Mouse (Mus musculus) stomach, postnatal 0 days (tissue): ENCODE data around the gene Zfp592. TPM values are rescaled to one million over a fixed set of nuclear protein-coding genes. Genes with fewer than 3 reads are reported as not detected.

Source experiments
- ATAC-seq: fragments of 200-750 bp; cut with Nextera tagmentation; 2 replicates; pipeline ENCODE4 v1.8.0; 2017; ENCODE audit not compliant: low FRiP score, low TSS enrichment
- DNase-seq: peaks from one replicate; pipeline ENCODE4 v3.0.0-alpha.2; 2016; ENCODE audit warnings: low spot score
- H3K27ac ChIP-seq: fragments of 300-500 bp; sonication (generic); replicated peaks from 2 replicates; pipeline ENCODE4 v1.5.1; 2014; ENCODE audit warnings: mild to moderate bottlenecking, control low read depth
- H3K27me3 ChIP-seq: fragments of 300-500 bp; sonication (generic); 2 replicates; pipeline ENCODE4 v1.6.1; 2014; ENCODE audit warnings: low read length; ENCODE audit not compliant: control insufficient read depth, insufficient read depth
- H3K36me3 ChIP-seq: fragments of 300-500 bp; sonication (generic); 2 replicates; pipeline ENCODE4 v1.6.1; 2014; ENCODE audit warnings: low read length, mixed read lengths; ENCODE audit not compliant: control insufficient read depth, insufficient read depth
- H3K4me1 ChIP-seq: fragments of 300-500 bp; sonication (generic); replicated peaks from 2 replicates; pipeline ENCODE4 v1.6.1; 2014; ENCODE audit warnings: antibody characterized with exemption; ENCODE audit not compliant: control insufficient read depth, insufficient read depth
- H3K4me2 ChIP-seq: fragments of 300-500 bp; sonication (generic); replicated peaks from 2 replicates; pipeline ENCODE4 v1.6.1; 2014; ENCODE audit warnings: low read depth, mild to moderate bottlenecking, control low read depth, moderate library complexity
- H3K4me3 ChIP-seq: fragments of 300-500 bp; sonication (generic); 2 replicates; pipeline ENCODE4 v1.5.1; 2014; ENCODE audit warnings: low read depth, low read length, control low read depth
- H3K9ac ChIP-seq: fragments of 300-500 bp; sonication (generic); 2 replicates; pipeline ENCODE4 v1.6.1; 2014; ENCODE audit warnings: mild to moderate bottlenecking, low read length, control low read depth, mixed read lengths
- H3K9me3 ChIP-seq: fragments of 300-500 bp; sonication (generic); 2 replicates; pipeline ENCODE4 v1.6.1; 2016; ENCODE audit warnings: low read length; ENCODE audit not compliant: control insufficient read depth
- CTCF ChIP-seq: IDR thresholded peaks from 2 replicates; pipeline ENCODE4 v1.5.1; 2016; ENCODE audit warnings: antibody characterized with exemption, low read depth, mild to moderate bottlenecking, moderate library complexity
- EP300 ChIP-seq: optimal IDR thresholded peaks from 2 replicates; pipeline ENCODE3; 2016; ENCODE audit warnings: antibody characterized with exemption
- WGBS: fragments of 180-500 bp; shearing (Covaris S2); extraction: QIAGEN DNeasy Blood & Tissue Kit; methylation state at CpG from one replicate; pipeline ENCODE4 v1.1.7; 2014; 5-methylcytosine and 5-hydroxymethylcytosine counted together
- polyA plus RNA-seq: library from polyadenylated mRNA; unstranded; fragments of >200 nt; fragmentation: Nextera tagmentation; extraction: Ambion mirVana; gene quantifications from 2 replicates; pipeline ENCODE4 v1.2.1, GENCODE M21; 2015

Gene Zfp592
- polyA plus RNA-seq, 1 experiment from 2014 or later, result 3.0 TPM

DNA sequence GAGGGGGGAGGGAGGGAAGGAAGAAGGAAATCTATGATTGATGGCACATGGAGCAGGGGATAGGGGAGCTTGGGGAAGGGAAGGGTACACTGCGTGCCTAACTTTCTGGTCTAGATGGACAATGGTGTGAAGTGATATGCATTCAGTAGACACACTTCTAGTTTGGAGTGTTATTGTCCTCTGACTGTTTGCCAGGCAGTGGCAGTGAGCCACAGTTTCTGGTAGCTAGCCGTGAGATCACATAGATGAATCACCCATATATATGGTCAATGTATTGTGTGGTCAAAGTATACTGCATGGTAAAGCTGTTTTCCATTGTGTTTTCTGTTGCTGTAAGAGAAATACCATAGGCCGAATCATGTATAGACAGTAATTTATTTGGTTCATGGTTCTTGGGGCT, 18.1 kb downstream of the Zfp592 start:
- Histone ChIP-seq H3K4me2 (no peak overlapping the region), H3K36me3 (no peaks in the 10 kb centered on the region; the same call in 1 of the 2 replicates), H3K4me1 (no peaks in the 10 kb centered on the region), H3K27ac (no peak overlapping the region), H3K4me3 (no peak overlapping the region), H3K27me3 (no peaks in the 10 kb centered on the region), H3K9ac (no peak overlapping the region), H3K9me3 (no peaks in the 10 kb centered on the region)
- WGBS, result 75% methylated on average over 3 of the region's 3 CpGs
- ATAC-seq, result no peak
- TF ChIP-seq CTCF, result no peak
- no peak for TF ChIP-seq EP300
- DNase-seq, result no peak

DNA sequence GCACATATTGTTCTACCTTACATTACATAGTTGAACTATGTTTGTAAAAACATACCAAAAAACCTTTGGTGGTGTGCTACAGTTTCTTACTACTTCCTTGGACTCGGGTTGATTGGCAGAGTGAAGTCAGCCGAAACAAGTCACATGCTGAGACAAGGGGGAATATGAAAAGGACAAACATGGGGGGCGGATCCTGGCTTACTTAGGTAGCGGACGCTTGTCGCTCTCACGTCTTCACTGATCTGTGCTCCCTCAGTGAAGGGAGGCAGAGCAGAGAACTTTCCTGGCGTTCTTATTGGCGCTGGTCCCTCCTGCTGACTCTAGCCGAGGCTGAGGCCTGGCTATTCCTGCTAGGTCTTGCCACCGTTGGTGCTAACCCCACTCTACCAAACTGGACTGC, 26.8 kb downstream of the Zfp592 start:
- ATAC-seq, result no peak
- H3K9me3 ChIP-seq, result no peaks in the 10 kb centered on the region
- no peak for TF ChIP-seq EP300
- no peak for TF ChIP-seq CTCF
- no peaks in the 10 kb centered on the region for H3K4me1 ChIP-seq
- no peak overlapping the region for H3K9ac ChIP-seq
- H3K36me3 ChIP-seq, result peaks cover 22% of the 10 kb centered on the region
- no peak overlapping the region for H3K4me3 ChIP-seq
- H3K27ac ChIP-seq, result no peak overlapping the region
- H3K27me3 ChIP-seq, result no peaks in the 10 kb centered on the region
- no peak overlapping the region for H3K4me2 ChIP-seq
- 78% methylated on average over 11 of the region's 11 CpGs for WGBS
- no peak for DNase-seq

DNA sequence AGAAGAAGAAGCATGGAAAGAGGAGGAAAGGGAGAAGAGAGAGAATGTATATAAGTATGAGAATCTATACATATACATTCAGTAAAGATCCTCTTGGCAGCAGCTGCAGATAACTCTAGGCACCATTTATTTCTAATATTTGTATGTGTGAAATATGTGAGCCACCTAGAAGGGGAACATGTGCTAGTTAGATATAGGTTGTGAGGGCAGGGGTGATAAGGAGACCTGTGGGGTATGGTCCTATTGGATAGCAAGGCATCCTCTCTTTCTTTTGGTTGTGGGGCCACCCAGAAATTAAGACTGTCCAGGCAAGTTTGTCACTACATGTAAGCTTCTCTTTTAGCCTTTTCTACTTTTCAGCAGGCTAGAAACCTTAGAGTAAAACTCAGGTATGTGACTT, 29.2 kb downstream of the Zfp592 start:
- DNase-seq (no peak), ATAC-seq (no peak)
- no peak overlapping the region for H3K4me3 ChIP-seq
- H3K4me1 ChIP-seq, result no peaks in the 10 kb centered on the region
- H3K27me3 ChIP-seq, result no peaks in the 10 kb centered on the region
- no peak overlapping the region for H3K4me2 ChIP-seq
- peaks cover 27% of the 10 kb centered on the region for H3K36me3 ChIP-seq
- H3K9me3 ChIP-seq, result no peaks in the 10 kb centered on the region
- H3K27ac ChIP-seq, result no peak overlapping the region
- no peak overlapping the region for H3K9ac ChIP-seq
- no peak for TF ChIP-seq CTCF
- TF ChIP-seq EP300, result no peak

DNA sequence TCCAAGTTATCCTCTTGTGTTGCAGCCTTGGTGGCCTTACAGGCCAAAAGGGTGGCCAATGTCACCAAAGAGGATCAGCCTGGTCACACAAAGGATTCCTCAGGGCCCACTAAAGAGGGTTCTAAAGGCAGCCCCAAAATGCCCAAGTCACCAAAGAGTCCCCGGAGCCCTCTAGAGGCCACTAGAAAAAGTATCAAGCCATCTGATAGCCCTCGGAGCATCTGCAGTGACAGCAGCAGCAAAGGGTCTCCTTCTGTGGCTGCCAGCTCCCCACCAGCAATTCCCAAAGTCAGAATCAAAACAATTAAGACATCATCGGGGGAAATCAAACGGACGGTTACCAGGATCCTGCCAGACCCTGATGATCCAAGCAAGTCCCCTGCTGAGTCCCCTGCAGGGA, 30.6 kb downstream of the Zfp592 start:
- no peak overlapping the region for H3K27ac ChIP-seq
- WGBS, result 61% methylated on average over 5 of the region's 5 CpGs
- H3K4me2 ChIP-seq, result no peak overlapping the region
- H3K4me1 ChIP-seq, result no peaks in the 10 kb centered on the region
- peaks cover 27% of the 10 kb centered on the region for H3K36me3 ChIP-seq
- no peak overlapping the region for H3K9ac ChIP-seq
- TF ChIP-seq EP300, result no peak
- TF ChIP-seq CTCF, result peak; percentile 54
- no peaks in the 10 kb centered on the region for H3K27me3 ChIP-seq
- no peaks in the 10 kb centered on the region for H3K9me3 ChIP-seq
- no peak for ATAC-seq
- no peak overlapping the region for H3K4me3 ChIP-seq
- DNase-seq, result no peak

DNA sequence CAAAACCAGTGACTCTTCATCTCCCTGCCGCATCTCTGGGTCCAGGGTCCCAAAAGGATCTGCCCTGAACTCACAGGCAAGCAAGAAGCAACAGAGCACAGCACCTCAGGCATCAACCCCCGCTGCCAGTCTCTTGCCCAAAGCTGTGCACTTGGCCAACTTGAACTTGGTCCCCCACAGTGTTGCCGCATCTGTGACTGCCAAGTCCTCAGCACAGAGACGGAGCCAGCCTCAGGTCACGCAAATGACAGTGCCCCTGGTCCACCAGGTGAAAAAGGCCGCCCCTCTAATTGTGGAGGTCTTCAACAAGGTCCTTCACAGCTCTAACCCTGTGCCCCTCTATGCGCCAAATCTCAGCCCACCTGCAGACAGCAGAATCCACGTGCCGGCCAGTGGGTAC, 31.2 kb downstream of the Zfp592 start:
- DNase-seq, result no peak
- H3K36me3 ChIP-seq, result peaks cover 27% of the 10 kb centered on the region
- H3K4me1 ChIP-seq, result no peaks in the 10 kb centered on the region
- no peaks in the 10 kb centered on the region for H3K27me3 ChIP-seq
- H3K4me2 ChIP-seq, result no peak overlapping the region
- WGBS, result 96% methylated on average over 9 of the region's 9 CpGs
- H3K4me3 ChIP-seq, result no peak overlapping the region
- no peak overlapping the region for H3K27ac ChIP-seq
- H3K9me3 ChIP-seq, result no peaks in the 10 kb centered on the region
- no peak overlapping the region for H3K9ac ChIP-seq
- no peak for ATAC-seq
- no peak for TF ChIP-seq EP300
- TF ChIP-seq CTCF, result no peak

DNA sequence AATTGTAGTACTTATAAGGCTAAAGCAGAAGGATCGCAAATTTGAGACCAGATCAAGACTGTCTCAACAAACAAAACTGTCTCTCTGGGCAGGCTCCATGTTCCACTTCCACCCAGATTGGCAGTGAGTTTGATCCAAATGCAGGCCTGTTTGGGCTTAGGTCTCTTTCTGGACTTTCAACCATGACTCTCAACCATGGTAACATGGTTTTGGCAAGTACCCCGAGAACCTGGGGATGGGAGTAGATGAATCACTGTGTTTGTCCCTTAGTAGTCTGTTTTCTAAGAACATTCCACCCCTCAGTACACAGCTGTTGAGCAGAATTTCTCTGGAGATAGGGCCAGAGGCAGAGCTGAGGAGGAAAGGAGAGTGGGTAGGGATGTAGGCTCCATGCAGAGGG, 32.3 kb downstream of the Zfp592 start:
- Histone ChIP-seq H3K4me1 (no peaks in the 10 kb centered on the region), H3K4me3 (no peak overlapping the region), H3K4me2 (no peak overlapping the region), H3K27me3 (no peaks in the 10 kb centered on the region), H3K9me3 (no peaks in the 10 kb centered on the region), H3K9ac (no peak overlapping the region), H3K27ac (no peak overlapping the region), H3K36me3 (peaks cover 32% of the 10 kb centered on the region)
- DNase-seq (no peak), ATAC-seq (no peak)
- TF ChIP-seq CTCF (no peak), EP300 (no peak)
- 80% methylated on average over 2 of the region's 2 CpGs for WGBS
